ENCODE assay signal across 9 mouse cellular contexts in the genomic region with DNA sequence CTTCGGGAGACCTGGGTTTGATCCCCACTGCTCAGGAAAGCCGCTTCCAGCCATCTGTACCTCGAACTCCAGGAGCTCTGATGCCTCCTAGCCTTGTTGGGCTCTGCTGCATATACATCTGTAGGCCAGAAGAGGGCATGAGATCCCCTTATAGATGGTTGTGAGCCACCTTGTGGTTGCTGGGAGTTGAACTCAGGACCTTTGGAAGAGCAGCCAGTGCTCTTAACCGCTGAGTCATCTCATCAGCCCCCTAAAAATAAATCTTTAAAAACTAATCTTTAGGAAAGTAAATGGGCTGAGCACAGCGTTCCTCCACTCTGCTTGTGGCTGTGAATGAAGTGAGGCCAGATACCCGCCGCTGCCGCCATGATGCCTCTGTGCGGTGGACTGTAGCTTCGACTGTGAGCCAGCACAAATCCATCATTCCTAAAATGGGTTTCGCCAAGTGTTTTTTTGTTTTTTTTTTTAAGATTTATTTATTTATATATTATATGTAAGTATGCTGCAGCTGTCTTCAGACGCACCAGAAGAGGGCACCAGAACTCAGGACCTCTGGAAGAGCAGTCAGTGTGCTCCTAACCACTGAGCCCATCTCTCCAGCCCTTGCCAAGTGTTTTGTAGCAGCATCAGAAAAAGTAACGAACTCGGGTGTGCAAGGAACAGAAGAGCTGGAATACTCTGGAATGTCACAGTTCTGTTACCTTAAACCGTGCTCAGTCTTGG. TPM values are rescaled to one million over a fixed set of nuclear protein-coding genes. Genes with fewer than 3 reads are reported as not detected.
DNase-seq lines count a peak whose midpoint lies in the region; ATAC-seq and TF ChIP-seq lines count a peak whose summit lies in the region.
"Had no signal": no experiment of that assay in that cellular context is flagged by ENCODE, and none has a peak within 500 bp of the region (broad histone marks: within the 10 kb centered on the region; RNA-seq: fewer than 3 reads in every experiment).

No protein-coding gene starts in this region.

- peaks cover 2% of the 10 kb centered on the region for H3K4me1 ChIP-seq in ES-Bruce4 (ENCODE audit: control insufficient read depth, insufficient read depth, low read length)
- H3K4me1 ChIP-seq in lung, embryonic 14.5 days (ENCODE audit: insufficient read depth) = 0 out of 2 replicates have a peak, but pooled peaks cover 2% of the 10 kb centered on the region

- no peak overlapping the region for H3K9ac ChIP-seq in ES-Bruce4 (ENCODE audit: low read depth, poor library complexity, severe bottlenecking)
- no peak overlapping the region for H3K9ac ChIP-seq in lung, embryonic 14.5 days
- H3K9ac ChIP-seq: limb, embryonic 13.5 days had no signal

- 48% methylated on average over 15 of the region's 15 CpGs for WGBS in lung, embryonic 14.5 days

- no peak for TF ChIP-seq POLR2A in ES-Bruce4 (IDR thresholded peaks at IDR 0.05; ENCODE audit: insufficient read depth, low read length)

- H3K27ac ChIP-seq in layer of hippocampus, adult 2 months = no peak overlapping the region
- H3K27ac ChIP-seq in ES-Bruce4 (ENCODE audit: insufficient read depth, low read length) = no peak overlapping the region
- no peak overlapping the region for H3K27ac ChIP-seq in lung, embryonic 14.5 days (ENCODE audit: low read depth)
- H3K27ac ChIP-seq: limb, embryonic 13.5 days had no signal

- DNase-seq in layer of hippocampus, adult 2 months (ENCODE audit: low spot score in 2 of 2) = peak in 1 of 2 experiments; percentile 37
- no peak for DNase-seq in layer of hippocampus, adult 8-10 months (ENCODE audit: low spot score in 2 of 2)
- peak; percentile 21 to 27 for DNase-seq in B cell, adult 2 months
- peak; percentile 60 for DNase-seq in embryo, embryonic 10.5 days (ENCODE audit: low spot score)
- peak; percentile 83 for DNase-seq in lung, embryonic 14.5 days
- peak; percentile 73 for DNase-seq in thymus, postnatal 4 days

- no peaks in the 10 kb centered on the region for H3K36me3 ChIP-seq in ES-Bruce4 (ENCODE audit: control insufficient read depth, insufficient read depth, low read length, poor library complexity, severe bottlenecking)
- H3K36me3 ChIP-seq in lung, embryonic 14.5 days (ENCODE audit: insufficient read depth) = no peaks in the 10 kb centered on the region
- H3K36me3 ChIP-seq: limb, embryonic 13.5 days had no signal

- no peaks in the 10 kb centered on the region for H3K27me3 ChIP-seq in ES-Bruce4 (ENCODE audit: control insufficient read depth, insufficient read depth, low read length, poor library complexity, severe bottlenecking)
- no peaks in the 10 kb centered on the region for H3K27me3 ChIP-seq in lung, embryonic 14.5 days (ENCODE audit: insufficient read depth, low read length)
- H3K27me3 ChIP-seq: limb, embryonic 13.5 days had no signal

- no peak for ATAC-seq in lung, embryonic 14.5 days (ENCODE audit: insufficient read depth)

- no peak for TF ChIP-seq EP300 in ES-Bruce4 (IDR thresholded peaks at IDR 0.05; ENCODE audit: insufficient read depth, low read depth, low read length)

- no peaks in the 10 kb centered on the region for H3K9me3 ChIP-seq in ES-Bruce4 (replicated peaks; ENCODE audit: control insufficient read depth, insufficient read depth, low read length, poor library complexity, severe bottlenecking)
- H3K9me3 ChIP-seq in lung, embryonic 14.5 days (ENCODE audit: low read depth, low read length) = no peaks in the 10 kb centered on the region
- H3K9me3 ChIP-seq: limb, embryonic 13.5 days had no signal

- TF ChIP-seq CTCF in layer of hippocampus, adult 2 months (conservative IDR thresholded peaks at IDR 0.05) = peak; percentile 68
- TF ChIP-seq CTCF in ES-Bruce4 (IDR thresholded peaks at IDR 0.05; ENCODE audit: low read depth, low read length) = peak; percentile 71
- TF ChIP-seq CTCF in lung, embryonic 14.5 days (IDR thresholded peaks at IDR 0.05; ENCODE audit: low read depth) = peak; percentile 75

- H3K4me2 ChIP-seq in lung, embryonic 14.5 days = no peak overlapping the region
- H3K4me2 ChIP-seq: limb, embryonic 13.5 days had no signal

- H3K4me3 ChIP-seq in layer of hippocampus, adult 2 months = no peak overlapping the region
- H3K4me3 ChIP-seq in ES-Bruce4 (ENCODE audit: low read depth, low read length) = no peak overlapping the region
- H3K4me3 ChIP-seq in lung, embryonic 14.5 days (ENCODE audit: low read depth, low read length) = no peak overlapping the region
- H3K4me3 ChIP-seq: limb, embryonic 13.5 days had no signal

RNA-seq across cellular contexts. Expression of a gene that starts 10.8 kb away (rescaled TPM):
- total RNA-seq in layer of hippocampus, adult 2 months (2021) = not detected
- total RNA-seq in layer of hippocampus, adult 8-10 months (2022) = under 1 TPM in 2 of 4 experiments, not detected in 2; 0.20 to 0.31 TPM
- 2.2 and 3.6 TPM in 2 replicates for polyA plus RNA-seq in ES-Bruce4 (2011; ENCODE audit: insufficient read depth, insufficient read length, low read depth, missing spikeins)
- 0.24 and 0.32 TPM in 2 replicates for polyA plus RNA-seq in lung, embryonic 14.5 days (2014; fragmentation: Nextera tagmentation; extraction: Ambion mirVana)
- polyA plus RNA-seq: stomach, embryonic 14.5 days had no signal

RNA-seq across cellular contexts. Expression of a gene that starts 38.2 kb away (rescaled TPM):
- not detected for total RNA-seq in layer of hippocampus, adult 2 months (2021)
- total RNA-seq in layer of hippocampus, adult 8-10 months (2022) = not detected
- polyA plus RNA-seq in ES-Bruce4 (2011; ENCODE audit: insufficient read depth, insufficient read length, low read depth, missing spikeins) = not detected in 2 replicates
- 1.9 and 2.0 TPM in 2 replicates for polyA plus RNA-seq in lung, embryonic 14.5 days (2014; fragmentation: Nextera tagmentation; extraction: Ambion mirVana)

RNA-seq across cellular contexts. Expression of a gene that starts 38.7 kb away (rescaled TPM):
- total RNA-seq in layer of hippocampus, adult 2 months (2021) = 1 to 10 TPM; 6.6 to 9.8 TPM
- total RNA-seq in layer of hippocampus, adult 8-10 months (2022) = 10 to 100 TPM in 2 of 4 experiments, 1 to 10 TPM in 2; 8.1 to 16.8 (median 11.5) TPM
- 8.0 and 9.5 TPM in 2 replicates for polyA plus RNA-seq in ES-Bruce4 (2011; ENCODE audit: insufficient read depth, insufficient read length, low read depth, missing spikeins)
- 73.7 and 81.7 TPM in 2 replicates for polyA plus RNA-seq in lung, embryonic 14.5 days (2014; fragmentation: Nextera tagmentation; extraction: Ambion mirVana)

RNA-seq across cellular contexts. Expression of a gene that starts 43.3 kb away (rescaled TPM):
- 1 to 10 TPM; 3.2 to 4.2 TPM for total RNA-seq in layer of hippocampus, adult 2 months (2021)
- 1 to 10 TPM; 4.0 to 6.8 (median 5.0) TPM for total RNA-seq in layer of hippocampus, adult 8-10 months (2022)
- polyA plus RNA-seq in ES-Bruce4 (2011; ENCODE audit: insufficient read depth, insufficient read length, low read depth, missing spikeins) = 2.1 and 3.9 TPM in 2 replicates
- polyA plus RNA-seq in lung, embryonic 14.5 days (2014; fragmentation: Nextera tagmentation; extraction: Ambion mirVana) = 4.3 and 5.4 TPM in 2 replicates

RNA-seq across cellular contexts. Expression of a gene that starts 45.5 kb away (rescaled TPM):
- 1 to 10 TPM; 4.3 to 5.2 TPM for total RNA-seq in layer of hippocampus, adult 2 months (2021)
- 1 to 10 TPM; 4.3 to 5.6 (median 5.3) TPM for total RNA-seq in layer of hippocampus, adult 8-10 months (2022)
- polyA plus RNA-seq in ES-Bruce4 (2011; ENCODE audit: insufficient read depth, insufficient read length, low read depth, missing spikeins) = 2.0 and 2.3 TPM in 2 replicates
- polyA plus RNA-seq in lung, embryonic 14.5 days (2014; fragmentation: Nextera tagmentation; extraction: Ambion mirVana) = 1.8 and 2.2 TPM in 2 replicates

Comparison
In these comparisons a context has a peak if more than half of its experiments do, and no peak if none do; other contexts are left out.
1. DNase-seq: peak in B cell, adult 2 months (2 of 2), embryo, embryonic 10.5 days (single experiment), lung, embryonic 14.5 days (single experiment) and thymus, postnatal 4 days (single experiment); none in layer of hippocampus, adult 8-10 months (0 of 2).
2. Peak in every context shown above with its lines, with median percentiles within 50 percentile points of each other: CTCF ChIP-seq.